Comparison of ENCODE assay signal across 1 mouse cellular context in the genomic region with DNA sequence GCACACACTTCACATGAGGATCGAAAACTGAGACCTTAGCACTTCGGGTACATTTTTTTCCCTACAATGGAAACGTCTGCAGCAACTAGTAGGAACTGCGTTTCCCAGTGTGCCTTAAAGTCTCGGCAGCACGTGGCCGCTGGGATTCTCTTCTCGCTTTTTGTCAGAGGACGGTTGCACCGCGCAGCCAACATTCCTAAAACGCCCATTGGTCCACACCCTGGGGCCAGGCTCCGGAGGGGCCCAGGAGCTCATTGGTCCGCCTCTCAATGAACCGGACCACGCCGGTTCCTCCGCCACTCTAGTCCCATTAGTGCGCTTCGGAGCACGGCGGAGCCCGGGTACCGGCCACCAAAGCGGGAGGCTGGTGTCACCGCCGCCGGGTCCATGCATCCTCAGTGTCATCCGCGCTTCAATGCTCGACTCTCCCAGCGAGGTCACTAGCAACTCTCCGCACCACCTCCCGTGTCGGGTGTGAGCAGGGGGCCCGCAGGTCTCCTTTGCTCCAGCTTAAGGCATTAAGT.
TF ChIP-seq lines count a peak whose summit lies in the region.

No protein-coding gene starts in this region.

TF ChIP-seq in MEL, 35 proteins besides CTCF, POLR2A, EP300 and RAD21 (continued from another document):
- TF ChIP-seq MYC (IDR thresholded peaks at IDR 0.05; ENCODE audit: low read depth, low read length): peak; percentile 96
- no peak for TF ChIP-seq SMC3 (IDR thresholded peaks at IDR 0.05; ENCODE audit: low read depth, low read length)
- TF ChIP-seq MEF2A (IDR thresholded peaks at IDR 0.05; ENCODE audit: extremely low read depth, insufficient replicate concordance, low read depth, low read length, poor library complexity, severe bottlenecking): 0 out of 2 replicates have a peak, but pooled peaks have one; percentile 41
- no peak for TF ChIP-seq TCF12 (IDR thresholded peaks at IDR 0.05; ENCODE audit: low read depth, low read length)
- peak; percentile 99 for TF ChIP-seq MXI1 (IDR thresholded peaks at IDR 0.05; ENCODE audit: low read depth, low read length)
